Mouse (Mus musculus) gonadal fat pad, adult 2 months (tissue): ENCODE measurements around the gene Clip4. TPM values are rescaled to one million over a fixed set of nuclear protein-coding genes. Genes with fewer than 3 reads are reported as not detected.

Experiments used
- DNase-seq: peaks from one replicate; pipeline ENCODE4 v3.0.0-alpha.2; 2012; ENCODE audit warnings: low read depth
- polyA plus RNA-seq: library from polyadenylated mRNA; depleted of rRNA; stranded (reverse); fragments of >200 nt; gene quantifications from 2 replicates; pipeline ENCODE4 v1.2.3, GENCODE M21; 2012; rRNA removed

Clip4 gene
- polyA plus RNA-seq, 1 experiment = 2.4 TPM

DNA sequence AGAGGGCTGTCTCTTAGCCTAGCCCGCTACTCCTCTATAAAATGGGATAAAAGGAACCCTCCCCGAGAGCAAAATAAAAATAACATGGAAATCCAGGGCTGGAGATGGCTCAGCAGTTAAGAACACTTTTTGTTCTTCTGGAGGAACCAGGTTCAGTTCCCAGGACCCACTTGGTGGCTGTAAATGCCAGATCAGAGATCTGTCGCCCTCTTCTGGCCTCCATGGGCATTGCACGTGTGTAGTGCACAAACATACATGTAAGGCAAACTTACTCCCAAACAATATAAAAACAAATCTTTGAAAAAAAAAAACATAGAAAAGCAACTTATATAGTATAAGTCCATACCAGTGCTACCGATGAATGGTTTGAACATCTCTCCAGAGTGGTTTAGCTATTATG is 104.7 kb downstream of the Clip4 start:
- DNase-seq = no peak

DNA sequence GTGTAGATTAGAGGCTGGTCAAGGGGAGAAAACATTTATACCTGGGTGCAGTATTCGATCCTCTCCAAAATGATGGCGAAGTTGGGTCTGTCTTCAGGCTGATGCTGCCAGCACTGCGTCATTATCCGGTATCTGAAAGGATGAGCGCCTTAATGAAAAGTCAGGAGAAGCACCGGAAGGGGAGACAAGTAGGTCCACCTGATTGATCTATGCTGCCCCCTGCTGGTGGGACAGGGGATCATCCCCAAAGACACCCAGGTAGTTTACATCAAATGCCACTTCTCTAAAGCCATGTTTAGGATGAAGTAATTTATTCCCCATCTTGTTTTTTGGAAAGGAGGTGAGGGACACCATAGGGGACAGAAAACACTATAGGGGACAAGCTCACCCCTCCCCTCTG is 105.8 kb downstream of the Clip4 start:
- DNase-seq = no peak

- DNase-seq = no peak
Measured at GRCm38 (mm10) chr17:71874795-71875194, 106.5 kb downstream of the Clip4 start.

DNA sequence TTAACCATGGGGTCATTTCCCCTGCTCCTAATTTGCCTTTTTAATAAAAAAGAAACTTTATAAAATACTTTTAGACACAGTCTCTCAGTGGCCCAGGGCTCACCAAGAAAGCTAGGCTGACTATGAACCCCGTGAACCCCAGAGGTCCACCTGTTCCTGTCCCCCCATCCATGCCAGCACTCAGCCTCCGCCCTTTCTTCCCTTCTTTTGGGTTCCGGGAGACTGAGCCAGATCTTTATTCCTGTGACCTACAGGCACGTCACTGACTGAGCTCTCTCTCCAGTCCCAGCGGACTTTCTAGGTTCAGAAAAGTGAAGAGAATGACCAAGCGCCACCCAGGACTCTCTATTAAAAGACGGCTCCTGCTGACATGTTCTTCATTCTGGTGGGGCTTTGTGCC is 107.2 kb downstream of the Clip4 start:
- no peak for DNase-seq

- no peak for DNase-seq
Measured at GRCm38 (mm10) chr17:71881369-71881768, 113.1 kb downstream of the Clip4 start.

DNA sequence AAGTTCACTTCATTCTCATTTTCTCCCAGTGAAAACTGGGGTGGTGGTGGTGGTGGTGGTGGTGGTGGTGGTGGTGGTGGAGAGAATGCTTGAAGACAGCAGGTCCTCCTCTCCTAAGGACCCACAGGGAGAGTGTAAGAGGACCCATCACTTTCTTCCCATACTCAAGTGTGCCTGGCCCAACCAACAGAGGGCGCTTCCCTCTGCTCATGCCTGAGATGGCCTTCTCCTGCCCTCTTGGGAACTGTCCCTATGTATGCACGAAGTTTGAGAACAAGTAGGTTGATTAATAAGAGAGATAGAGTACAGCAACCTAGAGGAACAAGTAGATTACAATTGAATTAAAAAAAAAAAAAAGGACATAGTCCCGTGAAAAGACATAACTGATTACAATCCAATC is 140.8 kb downstream of the Clip4 start:
- DNase-seq = no peak

DNA sequence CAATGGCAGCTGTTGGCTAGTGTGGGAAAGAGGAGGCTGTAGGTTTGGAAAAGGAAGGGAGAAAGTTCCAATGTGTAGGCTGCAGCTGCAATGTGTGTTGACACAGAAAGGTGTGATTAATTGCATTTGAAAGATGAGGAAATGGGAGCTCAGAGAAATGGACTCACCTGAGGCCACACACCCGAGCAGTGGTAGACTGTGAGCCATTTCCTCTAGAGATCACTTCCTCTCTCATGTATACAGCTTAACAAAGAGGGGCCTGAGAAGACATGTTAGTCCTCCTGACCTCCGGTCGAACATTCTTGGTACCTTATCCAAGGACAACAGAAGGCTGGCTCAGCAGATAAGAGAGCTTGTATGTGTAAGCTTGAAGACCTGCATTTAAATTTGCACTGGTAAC is 144.9 kb downstream of the Clip4 start:
- DNase-seq = peak; percentile 38

Other genes with a start within 250 kb of the Clip4 start
- 0.19 and 0.20 TPM in 2 replicates for gene Ndc80, start 241.6 kb upstream of the Clip4 start, polyA plus RNA-seq
- 0.09 and 0.37 TPM in 2 replicates for gene Spdya, start 216.4 kb upstream of the Clip4 start, polyA plus RNA-seq
- 6.6 TPM in 2 replicates for gene Wdr43, start 152.6 kb upstream of the Clip4 start, polyA plus RNA-seq
- gene Togaram2, start 95.2 kb upstream of the Clip4 start, polyA plus RNA-seq = 2.5 and 2.7 TPM in 2 replicates
- gene Pcare, start 15.6 kb upstream of the Clip4 start, polyA plus RNA-seq = 0.03 TPM in 1 of 2 replicates, not detected in the other